Mouse (Mus musculus) kidney, postnatal 36 days (tissue): ENCODE data around the gene Ldb1.

Experiments used
- DNase-seq, 2 experiments: peaks; one replicate each; pipeline ENCODE4 v3.0.0; 2021 to 2022; ENCODE audit warnings: mixed read lengths in 2 of 2

The Ldb1 gene

DNA sequence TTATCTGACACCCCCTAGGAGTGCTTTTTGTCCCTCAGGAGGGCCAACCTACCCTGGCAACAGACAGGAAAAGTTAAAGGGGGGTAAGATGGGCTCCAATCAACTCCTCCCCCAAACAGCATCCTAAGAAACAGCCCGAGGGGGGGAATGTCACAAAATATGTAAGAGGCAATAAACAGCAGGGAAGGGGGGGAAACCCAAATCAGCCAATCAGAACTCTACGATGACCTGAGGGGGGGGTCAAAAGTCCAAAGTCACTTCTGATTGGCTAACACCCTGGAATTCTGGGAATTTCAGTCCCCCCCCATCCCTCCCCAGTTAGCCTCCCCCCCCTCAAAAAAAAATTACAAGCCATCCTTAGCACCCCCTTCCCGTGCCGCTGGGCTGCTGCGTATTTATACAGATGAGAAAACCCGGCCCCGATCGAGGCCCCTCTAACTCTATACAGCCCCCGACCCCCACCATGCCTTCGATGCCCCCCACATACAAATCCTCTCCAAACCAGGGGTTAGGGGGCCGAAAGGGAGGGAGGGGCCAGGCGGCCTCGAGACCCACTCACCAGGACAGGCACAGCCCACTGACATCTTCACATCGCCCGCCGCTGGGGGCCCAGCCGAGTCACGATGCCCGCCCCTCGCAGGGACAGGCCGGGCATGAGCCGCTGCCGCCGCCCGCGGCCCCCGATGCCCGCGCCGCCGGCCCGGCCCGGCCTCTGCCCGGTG is 582 bp downstream of the Ldb1 start, which contains the start of gene Pprc1:
Pprc1 (plus strand) TSS at position 616 of the 722 bp plus-strand sequence.
- DNase-seq, result peak; percentile 68 to 77

DNA sequence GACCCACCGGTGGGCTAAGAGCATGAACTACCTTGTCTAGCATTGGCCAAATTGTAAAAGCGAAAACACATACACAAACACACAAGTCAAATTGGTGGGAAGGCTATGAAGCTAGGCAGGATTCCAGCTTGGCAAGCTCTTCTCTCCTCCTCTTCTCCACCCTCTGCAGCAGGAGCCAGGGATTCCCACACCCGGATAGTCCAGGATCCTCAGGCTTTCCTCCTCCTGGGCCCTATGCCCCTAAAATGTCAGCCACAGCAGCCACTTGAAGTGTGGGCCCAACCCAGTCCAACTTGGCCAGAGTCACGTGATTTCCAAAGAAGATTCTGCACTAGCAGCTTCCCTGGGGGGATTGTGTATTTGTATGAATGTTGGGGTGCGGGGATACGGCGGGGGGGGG is 1.6 kb downstream of the Ldb1 start:
- peak in 1 of 2 experiments; percentile 30 for DNase-seq

DNA sequence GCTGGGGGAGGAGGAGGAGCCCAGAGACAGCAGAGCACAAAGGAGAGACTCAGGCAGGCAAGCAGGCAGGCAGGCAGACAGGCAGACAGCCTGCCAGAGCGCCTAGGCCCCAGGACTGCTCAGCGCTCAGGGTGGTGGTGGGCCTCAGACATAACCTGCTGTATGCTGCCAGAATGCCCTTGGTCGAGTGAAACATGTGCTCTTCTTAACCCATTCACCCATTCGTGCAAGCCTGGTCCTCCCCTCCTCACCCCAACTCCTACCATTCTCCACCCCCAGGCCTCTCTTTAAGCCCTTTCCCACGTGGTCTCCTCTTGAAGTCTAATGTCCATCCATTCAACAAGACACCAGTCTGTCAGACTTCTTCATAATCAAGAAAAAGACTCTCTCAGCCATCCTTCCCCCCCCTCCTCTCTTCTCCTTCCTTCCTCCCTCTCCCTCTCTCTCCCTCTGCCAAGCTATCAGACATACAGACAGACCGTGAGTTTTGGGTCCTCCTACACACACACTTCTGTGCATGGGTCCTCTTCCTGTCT is 2.5 kb downstream of the Ldb1 start:
- DNase-seq, result peak; percentile 47 to 57

DNA sequence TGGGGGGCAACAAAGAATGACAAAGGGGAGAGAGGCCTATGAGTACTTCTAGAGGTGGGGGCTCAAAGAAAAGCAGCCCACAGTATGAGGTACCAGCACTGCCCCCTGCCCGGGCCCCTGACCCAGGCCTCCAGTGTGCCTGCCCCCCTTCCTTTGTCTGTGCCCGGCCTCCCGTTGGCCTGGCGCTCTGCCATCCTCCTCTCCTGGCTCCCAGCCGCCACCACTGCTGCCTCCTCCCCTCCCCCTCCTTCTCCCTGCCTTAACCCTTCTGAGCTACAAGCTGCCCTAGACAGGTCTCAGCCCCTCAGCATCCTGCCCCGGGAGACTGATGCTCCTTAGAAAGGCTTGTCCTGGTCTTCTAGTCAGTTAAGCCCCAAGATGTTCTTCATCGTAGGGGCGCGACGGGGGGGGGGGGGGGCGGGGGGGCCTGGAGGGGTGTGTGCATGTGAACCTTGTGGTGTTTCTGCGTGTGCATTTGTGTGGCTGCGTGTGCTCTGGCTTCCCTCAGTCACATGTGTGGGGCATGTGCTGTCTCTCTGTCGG is 3.0 kb downstream of the Ldb1 start:
- DNase-seq, result peak; percentile 93 to 97

DNA sequence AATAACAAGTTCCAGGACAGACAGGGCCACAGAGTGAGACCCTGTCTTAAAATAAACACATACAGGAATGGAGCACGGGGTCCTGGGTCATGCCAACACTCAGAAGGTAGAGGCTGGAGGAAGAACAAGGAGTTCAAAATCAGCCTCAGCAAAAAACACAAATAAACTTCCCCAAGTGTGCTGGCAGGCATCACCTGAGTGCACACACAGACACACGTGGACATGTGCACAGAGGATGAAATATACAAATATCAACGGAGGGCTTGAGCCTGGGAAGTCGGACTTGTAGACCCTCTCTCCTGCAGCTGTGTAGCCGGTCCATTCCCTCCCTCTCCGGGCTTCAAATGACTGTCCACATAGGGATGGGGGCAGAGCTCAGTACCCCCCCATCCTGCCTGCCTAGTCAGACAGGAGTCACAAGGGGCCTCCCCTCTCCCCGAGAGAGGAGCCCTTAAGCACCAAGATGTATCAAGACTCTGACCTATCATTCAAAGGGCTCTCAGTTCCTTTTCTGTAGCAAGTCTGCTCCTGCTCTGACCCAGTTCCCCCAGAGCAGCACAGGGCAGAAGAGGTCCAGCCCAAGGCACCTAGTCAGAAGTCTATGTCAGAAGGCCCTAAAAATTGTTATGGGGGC is 3.6 kb downstream of the Ldb1 start:
- no peak for DNase-seq

DNA sequence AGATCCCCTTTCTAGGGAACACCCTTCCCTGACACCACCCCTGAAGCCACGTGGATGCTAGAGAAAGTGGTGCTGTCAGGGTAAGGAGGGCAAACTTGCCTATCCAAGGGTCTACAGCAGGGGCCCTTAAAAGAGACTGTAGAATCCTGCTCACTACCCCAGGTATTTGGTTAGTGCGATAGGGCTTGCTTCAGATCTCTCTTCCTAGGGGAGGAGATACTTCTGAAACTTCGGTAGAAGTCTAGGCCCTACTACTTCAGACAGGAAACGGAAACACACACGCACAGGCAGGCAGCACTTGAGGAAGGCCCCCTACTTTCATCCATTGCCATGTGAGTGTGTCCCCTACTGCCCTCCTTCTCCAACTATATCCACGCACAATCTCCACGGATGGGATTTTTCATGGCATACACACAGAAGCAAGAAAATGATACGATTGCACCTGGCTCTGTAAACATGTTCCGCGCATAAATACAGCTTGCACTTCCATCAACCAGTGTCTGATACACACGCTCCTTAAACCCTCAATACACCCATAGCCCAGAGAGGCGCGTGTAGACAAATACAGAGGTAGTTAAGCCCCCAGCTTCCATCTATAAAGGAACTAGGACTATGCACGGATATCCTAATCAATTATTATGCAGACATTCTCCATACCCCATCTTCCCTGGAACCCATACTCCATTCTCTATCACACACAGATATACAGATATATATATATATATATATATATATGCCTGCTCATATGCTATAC is 4.7 kb downstream of the Ldb1 start:
- DNase-seq, result no peak

DNA sequence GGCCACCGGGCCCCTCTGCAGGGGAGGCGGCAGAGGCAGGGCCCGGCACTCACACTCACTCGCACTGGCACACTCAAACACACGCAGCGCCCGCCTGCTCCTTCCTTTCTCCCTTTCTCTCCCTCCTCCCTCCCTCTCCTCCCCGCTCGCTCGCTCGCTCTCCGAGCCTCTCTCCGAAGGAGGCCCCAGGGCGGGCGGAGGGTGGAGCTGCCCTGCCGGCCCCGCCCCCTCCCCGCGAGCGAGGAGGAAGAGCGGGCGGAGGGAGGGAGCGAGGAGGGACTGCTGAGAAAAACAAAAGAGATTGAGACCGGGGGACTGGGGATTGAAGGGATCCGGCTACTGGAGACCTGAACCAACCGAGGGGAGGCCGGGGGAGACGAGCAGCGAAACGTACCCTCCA is 5.5 kb downstream of the Ldb1 start:
- DNase-seq, result peak; percentile 90 to 96

DNA sequence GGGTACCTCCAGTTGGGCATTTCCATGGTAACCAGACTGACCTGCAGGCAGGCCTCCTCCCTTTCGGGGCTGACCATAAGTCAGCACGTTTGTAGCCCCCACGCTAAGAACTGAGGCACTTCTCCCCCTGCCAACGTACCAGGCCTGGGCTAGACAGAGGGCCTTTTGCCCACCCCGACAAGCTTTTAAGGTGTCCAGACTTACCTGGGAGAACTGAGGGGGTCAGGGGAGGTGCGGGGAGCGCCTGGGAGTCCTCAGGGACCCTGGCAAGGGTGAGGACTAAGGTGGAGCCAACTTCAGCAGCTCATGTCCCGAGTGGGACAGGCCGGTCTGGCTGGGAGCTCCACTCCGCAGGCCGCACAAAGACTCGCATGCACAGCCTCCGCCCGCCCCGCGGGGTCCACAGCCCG is 6.2 kb downstream of the Ldb1 start:
- no peak for DNase-seq

DNA sequence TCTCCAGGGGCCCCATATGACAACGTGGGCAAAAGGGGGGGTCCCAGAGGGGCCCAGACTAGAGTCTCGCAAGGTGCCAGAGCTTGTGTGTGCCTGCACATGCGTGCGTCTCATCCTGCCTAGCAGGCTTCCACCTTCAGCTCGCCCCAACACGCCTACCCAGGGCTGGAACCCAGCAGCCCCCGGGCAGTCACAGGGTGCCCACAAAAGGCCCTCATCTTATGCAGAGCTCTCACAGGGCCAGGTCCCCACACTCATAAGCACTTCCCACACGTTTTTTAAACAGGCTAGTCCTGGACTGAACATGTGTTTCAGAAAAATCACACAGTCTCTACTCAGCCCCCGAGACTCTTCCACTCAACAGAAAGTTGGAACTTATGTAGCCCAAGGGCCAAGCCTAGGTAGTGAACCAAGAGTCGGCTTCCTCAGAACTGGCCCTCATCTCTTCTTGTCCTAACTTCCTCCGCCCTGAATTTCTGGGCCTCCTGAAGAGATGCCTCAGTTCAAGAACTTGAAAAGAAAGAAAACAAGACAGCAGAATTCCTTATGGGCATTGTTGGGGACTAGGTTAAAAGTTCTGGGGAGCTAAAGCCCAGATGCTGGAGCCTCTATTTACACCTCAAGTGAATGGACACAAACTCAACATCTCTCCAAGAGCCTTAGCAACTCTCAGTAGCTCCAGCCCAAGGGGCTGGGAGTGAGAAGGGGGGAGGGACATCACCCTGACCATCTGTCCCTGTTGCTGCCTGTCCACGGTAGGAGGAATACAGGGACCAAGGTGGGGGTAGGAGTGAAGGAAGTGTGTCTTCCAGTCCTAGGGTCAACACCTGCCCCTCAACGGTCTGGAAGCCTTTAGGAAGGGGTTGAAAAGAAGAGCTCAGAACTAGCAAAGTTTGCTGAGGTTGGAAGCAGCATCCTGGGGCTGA is 6.8 kb downstream of the Ldb1 start:
- no peak for DNase-seq

DNA sequence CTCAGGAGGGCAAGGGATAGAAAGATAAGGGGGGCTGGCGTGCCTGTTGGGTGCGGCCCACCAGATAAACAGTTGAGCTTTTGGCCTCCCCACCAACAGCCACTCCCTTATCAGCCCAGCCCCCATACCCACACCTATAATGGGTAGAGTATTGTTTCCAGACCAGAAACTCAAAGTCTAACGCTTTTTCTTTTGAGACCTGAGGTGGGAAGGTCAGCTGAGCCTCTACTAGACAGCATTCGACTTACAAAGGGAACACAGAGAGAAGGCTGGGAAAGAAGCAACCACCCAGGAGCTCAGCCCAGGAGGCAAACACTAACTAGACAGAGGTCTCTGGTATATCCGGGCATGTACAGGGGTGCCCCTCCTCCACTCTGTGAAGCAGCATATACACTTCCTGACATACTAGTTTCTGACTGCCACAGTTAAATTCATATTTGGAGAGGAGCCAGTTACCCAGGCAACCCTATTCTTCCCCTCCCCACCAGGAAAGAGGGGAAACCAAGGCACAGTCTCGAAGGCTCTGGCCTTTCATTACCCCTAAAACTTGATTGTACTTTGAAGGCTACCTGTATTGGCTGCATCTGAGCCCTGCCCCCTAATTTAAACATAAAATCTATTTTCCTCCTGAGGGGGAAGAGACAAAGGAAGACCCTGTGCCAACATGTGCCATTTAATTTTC is 7.6 kb downstream of the Ldb1 start:
- DNase-seq, result no peak

DNA sequence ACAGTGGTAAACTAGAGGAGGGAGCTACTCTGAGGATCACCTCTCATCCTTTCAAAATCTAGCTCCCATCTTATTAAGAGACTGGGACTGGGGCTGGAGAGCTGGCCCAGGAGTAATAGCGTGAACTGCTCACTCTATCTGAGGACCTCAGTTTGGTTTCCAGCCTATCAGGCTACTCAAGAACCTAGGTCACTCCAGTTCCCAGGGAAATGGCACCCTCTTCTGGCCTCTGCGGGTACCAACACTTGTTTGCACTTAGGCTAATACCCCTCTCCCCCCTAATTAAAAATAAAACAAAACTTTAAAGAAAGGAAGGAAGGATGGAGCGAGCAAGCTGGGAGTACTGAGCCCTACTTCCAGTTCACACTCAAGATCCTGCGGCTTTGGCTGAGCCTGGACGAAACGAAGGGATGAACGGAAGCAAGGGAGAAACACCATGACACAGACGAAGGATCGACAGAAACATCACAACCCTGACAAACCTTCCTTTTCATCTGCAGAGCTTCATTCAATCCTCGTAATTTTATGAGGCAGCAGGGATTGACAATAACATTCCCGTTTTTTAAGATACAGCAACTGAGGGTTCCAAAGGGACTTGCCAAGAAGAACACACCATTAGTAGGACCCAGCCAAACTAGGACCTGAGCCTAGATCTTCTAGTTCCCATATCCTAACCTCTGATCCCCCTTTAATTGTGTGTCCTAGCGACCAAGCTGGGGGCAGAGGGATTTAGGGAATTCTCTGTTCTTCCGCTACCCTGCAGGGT is 8.4 kb downstream of the Ldb1 start:
- DNase-seq, result peak in 1 of 2 experiments; percentile 57

DNA sequence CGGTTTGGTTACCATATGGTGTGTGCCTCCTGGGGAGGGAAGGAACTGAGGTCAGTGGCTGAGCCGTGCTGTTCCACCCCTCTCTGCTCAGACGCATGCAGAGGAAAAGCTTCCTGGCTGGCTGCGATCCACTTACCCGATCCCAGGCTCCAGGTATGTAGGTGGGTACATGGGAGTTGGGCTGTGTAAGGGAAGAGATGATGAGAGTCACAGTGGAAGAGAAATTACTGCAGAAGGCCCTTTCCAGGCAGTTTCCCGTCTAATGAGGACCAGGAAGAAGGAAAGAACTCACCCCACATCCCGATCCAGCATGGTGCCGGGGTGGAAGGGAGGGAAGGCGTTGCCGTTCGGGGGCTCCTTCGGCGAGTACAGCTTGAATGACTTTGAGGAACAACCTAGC is 9.0 kb downstream of the Ldb1 start:
- DNase-seq, result no peak

DNA sequence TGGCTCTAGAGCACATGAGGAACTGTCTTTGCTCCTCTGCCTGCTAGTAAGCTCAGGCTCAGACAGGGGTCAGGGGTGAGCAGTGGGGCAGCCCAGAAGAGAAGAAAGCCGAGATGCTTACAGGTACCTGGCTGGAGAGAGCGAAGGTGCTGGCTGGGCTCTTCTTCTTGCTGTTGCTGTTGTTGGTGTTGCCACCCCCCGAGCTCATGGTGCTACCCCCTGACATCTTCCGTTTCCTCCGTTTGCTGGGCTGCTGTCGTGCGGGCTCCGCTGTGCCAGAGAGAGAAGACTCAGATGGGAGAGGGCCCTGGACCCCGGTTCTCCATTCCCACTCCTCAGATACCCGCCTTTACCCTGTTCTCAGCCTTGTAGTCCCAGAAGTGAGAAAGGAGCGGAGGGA is 11.1 kb downstream of the Ldb1 start:
- no peak for DNase-seq

DNA sequence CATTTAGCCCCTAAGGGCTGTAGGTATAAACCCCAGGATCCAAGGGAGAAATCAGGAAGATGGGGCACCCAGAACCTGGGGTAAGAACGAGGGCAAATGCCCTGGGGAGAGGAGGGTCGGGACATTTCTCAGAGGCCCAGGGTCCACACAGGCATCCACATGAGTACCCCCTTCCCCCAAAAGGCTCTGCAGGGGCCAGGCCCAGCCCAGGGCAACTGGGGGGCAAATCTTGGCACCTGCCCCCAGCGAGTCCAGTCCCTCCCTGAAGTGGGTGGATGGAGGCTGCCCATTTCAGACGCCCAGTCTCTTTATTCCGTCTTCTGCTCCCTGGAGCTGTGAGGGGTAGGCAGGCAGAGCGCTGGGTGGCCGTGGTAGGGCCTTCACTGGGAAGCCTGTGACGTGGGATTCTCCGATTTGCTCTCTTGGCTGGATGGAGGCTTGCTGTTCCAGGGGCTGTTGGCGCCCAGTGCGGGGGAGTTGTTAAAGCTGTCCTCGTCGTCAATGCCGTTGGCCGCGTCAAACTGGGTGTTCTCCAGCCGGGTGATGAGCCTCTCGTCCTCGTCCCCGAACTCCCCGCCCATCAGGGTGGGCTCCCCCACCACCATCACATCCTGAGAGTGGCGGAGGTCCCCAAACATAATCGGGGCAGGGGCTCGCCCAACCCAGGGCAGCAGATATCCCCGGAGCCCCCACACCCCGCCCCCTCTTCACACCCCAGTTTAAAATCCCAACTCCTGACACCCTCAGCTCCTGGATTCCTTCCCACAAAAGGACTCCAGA is 12.1 kb downstream of the Ldb1 start:
- DNase-seq, result no peak

DNA sequence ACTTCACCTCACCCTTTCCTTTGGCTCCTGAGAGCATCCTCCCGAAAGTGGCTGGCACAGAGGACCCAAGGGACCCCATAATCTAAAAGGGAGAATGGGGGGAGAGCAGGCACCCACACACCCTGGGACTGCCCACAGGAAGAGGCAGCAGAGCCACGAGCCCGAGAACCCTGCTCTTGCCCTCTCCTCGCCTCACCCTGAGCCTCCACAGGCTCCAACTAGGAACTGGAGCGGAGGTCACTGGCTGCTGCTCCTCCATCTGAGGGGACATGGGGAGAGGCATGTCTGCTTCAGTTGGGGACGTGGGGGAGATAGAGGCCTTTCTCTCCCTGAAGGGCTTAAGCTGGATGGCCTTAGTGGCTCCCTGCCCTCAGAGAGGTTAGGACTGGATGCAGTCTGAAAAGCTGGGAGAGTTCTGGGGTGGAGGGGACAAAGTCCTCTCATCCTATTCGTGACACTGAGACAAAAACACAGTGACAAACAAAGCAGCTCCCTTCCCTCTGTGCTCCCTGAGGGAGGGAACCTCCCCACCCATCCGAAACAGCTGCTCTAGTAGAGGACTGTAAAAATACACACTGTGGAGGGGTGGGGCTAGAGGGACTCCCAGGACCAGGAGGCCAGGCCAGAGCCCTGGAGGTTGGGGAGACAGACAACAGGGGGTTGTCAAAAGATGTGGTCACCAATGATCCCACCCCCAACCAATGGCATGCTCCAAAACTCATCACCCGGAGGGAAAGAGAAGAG is 13.2 kb downstream of the Ldb1 start:
- DNase-seq, result no peak

DNA sequence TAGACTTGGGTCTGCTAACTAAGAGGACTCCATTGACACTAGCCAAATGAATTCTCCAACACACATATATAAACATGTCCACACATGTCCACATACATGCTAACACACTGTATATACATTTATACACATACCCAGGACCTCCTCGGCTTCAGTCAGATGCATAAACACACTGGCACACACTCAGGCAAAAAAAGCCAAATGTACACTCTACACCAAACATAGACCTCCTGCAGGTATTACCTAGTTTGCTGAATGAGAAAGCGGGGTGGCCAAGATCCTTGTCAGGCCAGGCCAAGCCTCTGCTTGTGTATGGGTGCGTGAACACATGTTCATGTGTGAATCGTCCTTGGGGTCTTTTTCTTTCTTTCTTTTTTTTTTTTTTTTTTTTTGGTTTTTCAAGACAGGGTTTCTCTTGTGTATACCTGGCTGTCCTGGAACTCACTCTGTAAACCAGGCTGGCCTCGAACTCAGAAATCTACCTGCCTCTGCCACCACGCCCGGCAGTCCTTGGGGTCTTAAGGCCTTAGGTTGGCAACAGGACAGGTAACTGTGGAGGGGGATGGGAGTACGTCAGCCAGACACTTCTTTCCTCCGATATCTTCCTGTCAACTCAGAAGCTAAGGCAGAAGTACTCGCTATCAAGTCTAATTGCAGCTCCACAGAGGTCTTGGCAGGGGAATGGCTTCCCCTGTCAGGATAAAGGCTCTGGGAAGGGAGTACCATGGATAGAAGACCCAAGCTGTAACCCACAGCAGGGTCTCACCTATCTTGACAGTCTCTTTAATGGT is 14.6 kb downstream of the Ldb1 start:
- no peak for DNase-seq

DNA sequence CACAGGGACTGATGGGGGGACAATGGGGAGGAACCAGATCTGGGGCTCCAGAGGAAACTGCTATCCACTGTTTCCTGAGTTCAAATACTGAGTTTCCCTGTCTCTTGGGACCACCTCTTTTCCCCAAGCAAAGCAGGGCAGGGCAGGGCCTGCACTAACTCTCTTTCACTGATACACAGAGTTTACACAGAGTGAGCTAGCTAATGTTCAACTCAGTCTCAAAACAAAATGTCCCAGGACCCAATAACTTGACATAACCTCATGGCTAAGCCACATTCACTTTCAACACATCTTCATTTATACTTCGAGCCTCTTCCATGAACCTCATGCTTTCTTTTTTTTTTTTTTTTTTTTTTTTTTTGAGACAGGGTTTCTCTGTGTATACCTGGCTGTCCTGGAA is 15.4 kb downstream of the Ldb1 start:
- DNase-seq, result no peak

DNA sequence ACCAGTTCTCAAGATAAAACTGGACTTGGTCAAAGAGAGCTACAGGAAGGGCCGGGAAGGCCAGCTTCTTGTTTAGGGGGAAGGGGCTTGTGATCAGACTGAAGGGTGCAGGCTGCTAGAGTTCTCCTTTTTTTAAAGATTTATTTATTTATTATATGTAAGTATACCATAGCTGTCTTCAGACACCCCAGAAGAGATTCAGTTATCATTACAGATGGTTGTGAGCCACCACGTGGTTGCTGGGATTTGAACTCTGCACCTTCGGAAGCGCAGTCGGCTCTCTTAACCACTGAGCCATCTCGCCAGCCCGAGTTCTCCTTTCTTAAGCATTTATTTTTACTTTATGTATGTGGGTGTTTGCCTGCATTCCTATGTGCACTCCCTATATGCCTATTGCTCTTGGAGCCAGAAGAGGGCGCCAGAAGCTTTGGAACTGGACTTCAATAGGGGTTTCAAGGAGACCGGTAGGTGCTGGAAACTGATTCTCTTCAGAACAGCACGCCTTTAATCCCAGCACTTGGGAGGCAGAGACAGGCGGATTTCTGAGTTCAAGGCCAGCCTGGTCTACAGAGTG is 16.2 kb downstream of the Ldb1 start:
- DNase-seq, result no peak
